Mouse (Mus musculus) testis, adult 2 months (tissue): ENCODE measurements at regions not wholly inside any gene's neighbourhood (a gene's known extent, or its start where the extent isn't known, plus 50 kb on each side); places are given as distances from the start of the nearest gene placed in this dataset.

Experiments
- CTCF ChIP-seq: fragments of 200-500 bp; IDR thresholded peaks from 2 replicates; pipeline ENCODE4 v1.5.1; 2012; ENCODE audit warnings: low read depth, mild to moderate bottlenecking, inconsistent platforms, low read length, moderate library complexity; ENCODE audit not compliant: control insufficient read depth, insufficient read depth, insufficient replicate concordance
- POLR2A ChIP-seq: fragments of 200-500 bp; IDR thresholded peaks from 2 replicates; pipeline ENCODE4 v1.6.1; 2012; ENCODE audit warnings: low read depth, mild to moderate bottlenecking, inconsistent platforms, low read length, moderate library complexity; ENCODE audit not compliant: control insufficient read depth

DNA sequence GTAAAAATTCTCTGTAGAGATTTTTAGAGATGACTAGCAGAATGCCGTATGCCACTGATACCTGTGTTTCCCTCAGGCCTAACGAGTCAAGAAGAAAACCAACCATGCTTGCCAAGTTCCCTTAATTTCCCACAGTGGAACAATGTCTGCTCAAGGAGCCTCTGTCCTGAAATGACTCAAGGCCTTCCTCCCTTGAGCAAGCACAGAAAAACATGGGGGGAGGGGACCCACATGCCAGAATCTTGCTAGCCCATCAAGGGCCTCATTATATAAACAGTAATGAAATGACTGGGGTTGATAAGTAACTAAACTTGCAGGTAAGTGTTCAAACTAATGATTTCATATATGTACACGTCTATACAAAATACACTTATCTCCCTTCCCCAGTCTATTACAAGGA lies 513.0 kb upstream of the Tbl1xr1 start:
- no peak for TF ChIP-seq POLR2A
- TF ChIP-seq CTCF = no peak
